Mouse (Mus musculus): Measurements from ENCODE around the gene Vmn1r55.

DNA sequence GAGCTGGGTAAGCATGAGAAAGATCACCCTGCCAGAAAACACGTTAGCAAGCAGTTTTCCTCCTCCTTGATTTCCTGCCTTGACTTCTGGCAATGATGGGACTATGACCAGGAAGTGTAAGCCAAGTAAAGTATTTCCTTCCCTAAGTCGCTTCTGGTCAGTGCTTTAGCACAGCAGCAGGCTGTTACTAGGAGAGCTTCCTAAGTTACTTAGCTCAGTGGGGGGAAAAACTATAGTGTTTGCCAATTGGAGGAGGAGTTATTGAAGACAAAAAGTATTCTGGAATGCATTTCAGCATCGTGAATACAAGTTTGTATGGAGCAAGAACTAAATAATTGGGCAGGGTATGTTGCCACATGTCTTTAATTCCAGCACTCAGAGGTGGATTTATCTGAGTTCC, 36.8 kb downstream of the Vmn1r55 start:
- TF ChIP-seq MAX (IDR thresholded peaks at IDR 0.05) (no peak), CTCF (IDR thresholded peaks at IDR 0.05; ENCODE audit: control insufficient read depth, insufficient read depth, insufficient read length) (no peak), USF1 (IDR thresholded peaks at IDR 0.05; ENCODE audit: low read depth) (no peak)
